Mouse (Mus musculus): ENCODE results near the gene Pgam2.

The Pgam2 gene

GRCm38 (mm10) chr11:5807956-5808355, 4.4 kb upstream of the Pgam2 start:
- in situ Hi-C loops (cut with MseI, MboI): no loop called here

GRCm38 (mm10) chr11:5805711-5806110, 2.2 kb upstream of the Pgam2 start:
- in situ Hi-C loops (cut with MseI, MboI): no loop called here

- in situ Hi-C loops (cut with MseI, MboI): no loop called here
Measured at GRCm38 (mm10) chr11:5804174-5804573, 641 bp upstream of the Pgam2 start.

- in situ Hi-C loops (cut with MseI, MboI): no loop called here
Measured at GRCm38 (mm10) chr11:5802457-5803217, 896 bp downstream of the Pgam2 start.

- in situ Hi-C loops (cut with MseI, MboI): no loop called here
Measured at GRCm38 (mm10) chr11:5802005-5802404, 1.5 kb downstream of the Pgam2 start.

GRCm38 (mm10) chr11:5801511-5801910, 2.0 kb downstream of the Pgam2 start:
- in situ Hi-C loops (cut with MseI, MboI): no loop called here

- in situ Hi-C loops (cut with MseI, MboI): no loop called here
Measured at GRCm38 (mm10) chr11:5799621-5800490, 3.7 kb downstream of the Pgam2 start.

GRCm38 (mm10) chr11:5797928-5798327, 5.6 kb downstream of the Pgam2 start:
- in situ Hi-C loops (cut with MseI, MboI): no loop called here

- in situ Hi-C loops (cut with MseI, MboI): no loop called here
Measured at GRCm38 (mm10) chr11:5797371-5797770, 6.2 kb downstream of the Pgam2 start.

GRCm38 (mm10) chr11:5796939-5797338, 6.6 kb downstream of the Pgam2 start:
- in situ Hi-C loops (cut with MseI, MboI): no loop called here

GRCm38 (mm10) chr11:5795706-5796105, 7.8 kb downstream of the Pgam2 start:
- in situ Hi-C loops (cut with MseI, MboI): no loop called here

GRCm38 (mm10) chr11:5795290-5795689, 8.2 kb downstream of the Pgam2 start:
- in situ Hi-C loops (cut with MseI, MboI): no loop called here

- in situ Hi-C loops (cut with MseI, MboI): no loop called here
Measured at GRCm38 (mm10) chr11:5790431-5790830, 13.1 kb downstream of the Pgam2 start.

GRCm38 (mm10) chr11:5789754-5790333, 13.7 kb downstream of the Pgam2 start:
- in situ Hi-C loops (cut with MseI, MboI): no loop called here

GRCm38 (mm10) chr11:5789071-5789753, 14.3 kb downstream of the Pgam2 start:
- in situ Hi-C loops (cut with MseI, MboI): no loop called here

GRCm38 (mm10) chr11:5788056-5789014, 15.2 kb downstream of the Pgam2 start, which contains the start of gene Dbnl:
Gene Dbnl (plus strand): TSS chr11:5788488.
- in situ Hi-C loops (cut with MseI, MboI): no loop called here

GRCm38 (mm10) chr11:5787671-5788055, 15.9 kb downstream of the Pgam2 start:
- in situ Hi-C loops (cut with MseI, MboI): no loop called here

- in situ Hi-C loops (cut with MseI, MboI): no loop called here
Measured at GRCm38 (mm10) chr11:5785732-5786131, 17.8 kb downstream of the Pgam2 start.

GRCm38 (mm10) chr11:5782199-5782944, 21.2 kb downstream of the Pgam2 start:
- in situ Hi-C loops (cut with MseI, MboI): no loop called here

GRCm38 (mm10) chr11:5780035-5780499, 23.5 kb downstream of the Pgam2 start:
- in situ Hi-C loops (cut with MseI, MboI): no loop called here

Measured in mouse trophoblast stem cell (cell line).